Mouse (Mus musculus) layer of hippocampus, adult 2 months (tissue): ENCODE measurements at regions not wholly inside any gene's neighbourhood (a gene's known extent, or its start where the extent isn't known, plus 50 kb on each side); places are given as distances from the start of the nearest gene placed in this dataset.

Experiments used
- DNase-seq, 2 experiments: peaks; one replicate each; pipeline ENCODE4 v3.0.0; 2022; ENCODE audit warnings: low spot score in 2 of 2
- H3K27ac ChIP-seq: fragments of 200-600 bp; 2 replicates; pipeline ENCODE4 v1.8.1; 2022
- H3K4me3 ChIP-seq: fragments of 200-600 bp; 2 replicates; pipeline ENCODE4 v1.8.1; 2022; ENCODE audit warnings: mild to moderate bottlenecking
- CTCF ChIP-seq: fragments of 200-600 bp; conservative IDR thresholded peaks from 2 replicates; pipeline ENCODE4 v1.8.1; 2022; ENCODE audit warnings: antibody characterized with exemption, mild to moderate bottlenecking, moderate library complexity

GRCm38 (mm10) chr6:107894296-107895090 lies 170.4 kb upstream of the Setmar start:
- Histone ChIP-seq H3K4me3 (no peak overlapping the region), H3K27ac (no peak overlapping the region)
- DNase-seq, result no peak
- TF ChIP-seq CTCF, result no peak

GRCm38 (mm10) chr6:107910576-107910975 lies 154.3 kb upstream of the Setmar start:
- Histone ChIP-seq H3K4me3 (no peak overlapping the region), H3K27ac (no peak overlapping the region)
- DNase-seq, result no peak
- no peak for TF ChIP-seq CTCF

- Histone ChIP-seq H3K27ac (no peak overlapping the region), H3K4me3 (no peak overlapping the region)
- TF ChIP-seq CTCF, result no peak
- DNase-seq, result no peak
Observed at GRCm38 (mm10) chr6:107911387-107911786, 153.5 kb upstream of the Setmar start.

- no peak for DNase-seq
- TF ChIP-seq CTCF, result no peak
- Histone ChIP-seq H3K27ac (no peak overlapping the region), H3K4me3 (no peak overlapping the region)
Observed at GRCm38 (mm10) chr6:107923528-107924199, 141.2 kb upstream of the Setmar start.

- no peak overlapping the region for H3K27ac ChIP-seq
- no peak for TF ChIP-seq CTCF
- H3K4me3 ChIP-seq, result no peak overlapping the region
- DNase-seq, result no peak
Observed at GRCm38 (mm10) chr6:107924200-107924735, 140.6 kb upstream of the Setmar start.

- DNase-seq, result no peak
- Histone ChIP-seq H3K27ac (peak overlapping the region; percentile 55), H3K4me3 (no peak overlapping the region)
- TF ChIP-seq CTCF, result 0 out of 2 replicates have a peak, but pooled peaks have one; percentile 2
Observed at GRCm38 (mm10) chr6:107930439-107931173, 134.2 kb upstream of the Setmar start.

- TF ChIP-seq CTCF, result no peak
- H3K27ac ChIP-seq, result peak overlapping the region; percentile 55
- H3K4me3 ChIP-seq, result no peak overlapping the region
- no peak for DNase-seq
Observed at GRCm38 (mm10) chr6:107931174-107931557, 133.7 kb upstream of the Setmar start.

- DNase-seq, result no peak
- Histone ChIP-seq H3K27ac (peak overlapping the region; percentile 71), H3K4me3 (no peak overlapping the region)
- no peak for TF ChIP-seq CTCF
Observed at GRCm38 (mm10) chr6:107936075-107936635, 128.7 kb upstream of the Setmar start.

- Histone ChIP-seq H3K27ac (no peak overlapping the region), H3K4me3 (no peak overlapping the region)
- DNase-seq, result no peak
- TF ChIP-seq CTCF, result no peak
Observed at GRCm38 (mm10) chr6:107968694-107969093, 96.2 kb upstream of the Setmar start.

GRCm38 (mm10) chr6:107998921-107999690 lies 65.7 kb upstream of the Setmar start:
- Histone ChIP-seq H3K4me3 (no peak overlapping the region), H3K27ac (peak overlapping the region; percentile 83)
- no peak for TF ChIP-seq CTCF
- DNase-seq, result no peak

GRCm38 (mm10) chr6:108003231-108003630 lies 61.6 kb upstream of the Setmar start:
- no peak for TF ChIP-seq CTCF
- Histone ChIP-seq H3K27ac (no peak overlapping the region), H3K4me3 (no peak overlapping the region)
- DNase-seq, result no peak

- peak; percentile 75 for TF ChIP-seq CTCF
- Histone ChIP-seq H3K4me3 (no peak overlapping the region), H3K27ac (no peak overlapping the region)
- no peak for DNase-seq
Observed at GRCm38 (mm10) chr6:108008323-108008722, 56.5 kb upstream of the Setmar start.
